Mouse (Mus musculus): ENCODE measurements around the gene Csrnp1. TPM values are rescaled to one million over a fixed set of nuclear protein-coding genes. Genes with fewer than 3 reads are reported as not detected.

The Csrnp1 gene
- total and polyA plus RNA-seq, 2 experiments from 2014 or later = 2.7 to 10.9 TPM

- DNase-seq (no peak), ATAC-seq (no peak)
- Histone ChIP-seq H3K9me3 (ENCODE audit: low read length) (no peaks in the 10 kb centered on the region), H3K27me3 (ENCODE audit: insufficient read depth, low read length) (no peaks in the 10 kb centered on the region), H3K9ac (no peak overlapping the region), H3K4me3 (ENCODE audit: low read depth, low read length) (no peak overlapping the region), H3K4me2 (ENCODE audit: low read depth) (no peak overlapping the region), H3K36me3 (ENCODE audit: insufficient read depth) (peaks cover 36% of the 10 kb centered on the region), H3K27ac (ENCODE audit: low read depth, low read length) (no peak overlapping the region), H3K4me1 (ENCODE audit: insufficient read depth) (peaks cover 7% of the 10 kb centered on the region)
- TF ChIP-seq CTCF (IDR thresholded peaks at IDR 0.05; ENCODE audit: low read depth) = no peak
- WGBS = 93% methylated on average over 12 of the region's 12 CpGs
Measured at GRCm38 (mm10) chr9:119932358-119932757, 52.1 kb downstream of the Csrnp1 start.

- H3K27ac ChIP-seq (ENCODE audit: low read depth, low read length) = no peak overlapping the region
- DNase-seq (no peak), ATAC-seq (no peak)
- H3K27me3 ChIP-seq (ENCODE audit: insufficient read depth, low read length) = no peaks in the 10 kb centered on the region
- H3K9me3 ChIP-seq (ENCODE audit: low read length) = no peaks in the 10 kb centered on the region
- H3K4me2 ChIP-seq (ENCODE audit: low read depth) = no peak overlapping the region
- peaks cover 79% of the 10 kb centered on the region for H3K36me3 ChIP-seq (ENCODE audit: insufficient read depth)
- no peak overlapping the region for H3K9ac ChIP-seq
- TF ChIP-seq CTCF (IDR thresholded peaks at IDR 0.05; ENCODE audit: low read depth) = no peak
- 86% methylated on average over 5 of the region's 5 CpGs for WGBS
- no peaks in the 10 kb centered on the region for H3K4me1 ChIP-seq (ENCODE audit: insufficient read depth)
- no peak overlapping the region for H3K4me3 ChIP-seq (ENCODE audit: low read depth, low read length)
Measured at GRCm38 (mm10) chr9:119926497-119926896, 58.0 kb downstream of the Csrnp1 start.

GRCm38 (mm10) chr9:119925729-119926128, 58.7 kb downstream of the Csrnp1 start:
- peaks cover 83% of the 10 kb centered on the region for H3K36me3 ChIP-seq (ENCODE audit: insufficient read depth)
- WGBS = 65% methylated on average over 8 of the region's 8 CpGs

GRCm38 (mm10) chr9:119925120-119925657, 59.3 kb downstream of the Csrnp1 start:
- no peak for ATAC-seq
- Histone ChIP-seq H3K27ac (ENCODE audit: low read depth, low read length) (no peak overlapping the region), H3K4me3 (ENCODE audit: low read depth, low read length) (no peak overlapping the region), H3K9ac (no peak overlapping the region), H3K4me2 (ENCODE audit: low read depth) (no peak overlapping the region), H3K27me3 (ENCODE audit: insufficient read depth, low read length) (no peaks in the 10 kb centered on the region), H3K4me1 (ENCODE audit: insufficient read depth) (no peaks in the 10 kb centered on the region), H3K9me3 (ENCODE audit: low read length) (no peaks in the 10 kb centered on the region), H3K36me3 (ENCODE audit: insufficient read depth) (peaks cover 88% of the 10 kb centered on the region)
- DNase-seq = no peak
- no peak for TF ChIP-seq CTCF (IDR thresholded peaks at IDR 0.05; ENCODE audit: low read depth)
- WGBS = 92% methylated on average over 16 of the region's 16 CpGs

More at GRCm38 (mm10) chr9:119925729-119926128, 58.7 kb downstream of the Csrnp1 start:
- TF ChIP-seq CTCF (IDR thresholded peaks at IDR 0.05; ENCODE audit: low read depth) = no peak
- Histone ChIP-seq H3K4me2 (ENCODE audit: low read depth) (no peak overlapping the region), H3K4me3 (ENCODE audit: low read depth, low read length) (no peak overlapping the region), H3K27me3 (ENCODE audit: insufficient read depth, low read length) (no peaks in the 10 kb centered on the region), H3K4me1 (ENCODE audit: insufficient read depth) (no peaks in the 10 kb centered on the region), H3K27ac (ENCODE audit: low read depth, low read length) (no peak overlapping the region), H3K9me3 (ENCODE audit: low read length) (no peaks in the 10 kb centered on the region), H3K9ac (no peak overlapping the region)
- ATAC-seq (no peak), DNase-seq (no peak)

GRCm38 (mm10) chr9:119923462-119923861, 61.0 kb downstream of the Csrnp1 start:
- no peaks in the 10 kb centered on the region for H3K27me3 ChIP-seq (ENCODE audit: insufficient read depth, low read length)
- TF ChIP-seq CTCF (IDR thresholded peaks at IDR 0.05; ENCODE audit: low read depth) = no peak
- no peak overlapping the region for H3K4me3 ChIP-seq (ENCODE audit: low read depth, low read length)
- DNase-seq (no peak), ATAC-seq (no peak)
- no peak overlapping the region for H3K4me2 ChIP-seq (ENCODE audit: low read depth)
- no peaks in the 10 kb centered on the region for H3K9me3 ChIP-seq (ENCODE audit: low read length)
- H3K9ac ChIP-seq = no peak overlapping the region
- peaks cover 89% of the 10 kb centered on the region for H3K36me3 ChIP-seq (ENCODE audit: insufficient read depth)
- WGBS = 89% methylated on average over 4 of the region's 4 CpGs
- no peak overlapping the region for H3K27ac ChIP-seq (ENCODE audit: low read depth, low read length)
- H3K4me1 ChIP-seq (ENCODE audit: insufficient read depth) = no peaks in the 10 kb centered on the region

Other genes with a start within 250 kb of the Csrnp1 start
- gene Scn11a, start 159.2 kb downstream of the Csrnp1 start, total RNA-seq (2014; rRNA removed) = 0.46 and 0.57 TPM in 2 replicates
- 0.05 and 0.21 TPM in 2 replicates for gene Scn11a, start 159.2 kb downstream of the Csrnp1 start, polyA plus RNA-seq (2015; fragmentation: Nextera tagmentation; extraction: Ambion mirVana)
- 80.3 and 83.2 TPM in 2 replicates for gene Wdr48, start 89.8 kb downstream of the Csrnp1 start, total RNA-seq (2014; rRNA removed)
- 41.1 and 47.9 TPM in 2 replicates for gene Wdr48, start 89.8 kb downstream of the Csrnp1 start, polyA plus RNA-seq (2015; fragmentation: Nextera tagmentation; extraction: Ambion mirVana)
- gene Gorasp1, start 47.1 kb downstream of the Csrnp1 start, total RNA-seq (2014; rRNA removed) = 15.3 and 27.9 TPM in 2 replicates
- gene Gorasp1, start 47.1 kb downstream of the Csrnp1 start, polyA plus RNA-seq (2015; fragmentation: Nextera tagmentation; extraction: Ambion mirVana) = 20.3 and 24.0 TPM in 2 replicates
- 2.5 and 4.3 TPM in 2 replicates for gene Ttc21a, start 47.1 kb downstream of the Csrnp1 start, total RNA-seq (2014; rRNA removed)
- gene Ttc21a, start 47.1 kb downstream of the Csrnp1 start, polyA plus RNA-seq (2015; fragmentation: Nextera tagmentation; extraction: Ambion mirVana) = 0.45 and 0.85 TPM in 2 replicates
- not detected in 2 replicates for gene Xirp1, start 38.9 kb upstream of the Csrnp1 start, total RNA-seq (2014; rRNA removed)
- gene Xirp1, start 38.9 kb upstream of the Csrnp1 start, polyA plus RNA-seq (2015; fragmentation: Nextera tagmentation; extraction: Ambion mirVana) = not detected in 2 replicates
- gene Cx3cr1, start 85.2 kb upstream of the Csrnp1 start, total RNA-seq (2014; rRNA removed) = 11.2 and 14.7 TPM in 2 replicates
- 5.1 and 10.6 TPM in 2 replicates for gene Cx3cr1, start 85.2 kb upstream of the Csrnp1 start, polyA plus RNA-seq (2015; fragmentation: Nextera tagmentation; extraction: Ambion mirVana)
- gene Ccr8, start 107.5 kb upstream of the Csrnp1 start, total RNA-seq (2014; rRNA removed) = not detected in 2 replicates
- gene Ccr8, start 107.5 kb upstream of the Csrnp1 start, polyA plus RNA-seq (2015; fragmentation: Nextera tagmentation; extraction: Ambion mirVana) = not detected in 2 replicates
- gene Slc25a38, start 125.7 kb upstream of the Csrnp1 start, total RNA-seq (2014; rRNA removed) = 49.1 and 53.5 TPM in 2 replicates
- 30.8 and 31.4 TPM in 2 replicates for gene Slc25a38, start 125.7 kb upstream of the Csrnp1 start, polyA plus RNA-seq (2015; fragmentation: Nextera tagmentation; extraction: Ambion mirVana)
- gene Rpsa, start 143.0 kb upstream of the Csrnp1 start, total RNA-seq (2014; rRNA removed) = 2,026 and 2,688 TPM in 2 replicates
- 949 and 1,184 TPM in 2 replicates for gene Rpsa, start 143.0 kb upstream of the Csrnp1 start, polyA plus RNA-seq (2015; fragmentation: Nextera tagmentation; extraction: Ambion mirVana)
- 0.08 TPM in 1 of 2 replicates, not detected in the other for gene Mobp, start 165.0 kb upstream of the Csrnp1 start, total RNA-seq (2014; rRNA removed)
- gene Mobp, start 165.0 kb upstream of the Csrnp1 start, polyA plus RNA-seq (2015; fragmentation: Nextera tagmentation; extraction: Ambion mirVana) = 0.18 TPM in 1 of 2 replicates, not detected in the other

All from forebrain, postnatal 0 days (tissue).